Mouse (Mus musculus): ENCODE results near the gene St6galnac3.

DNA sequence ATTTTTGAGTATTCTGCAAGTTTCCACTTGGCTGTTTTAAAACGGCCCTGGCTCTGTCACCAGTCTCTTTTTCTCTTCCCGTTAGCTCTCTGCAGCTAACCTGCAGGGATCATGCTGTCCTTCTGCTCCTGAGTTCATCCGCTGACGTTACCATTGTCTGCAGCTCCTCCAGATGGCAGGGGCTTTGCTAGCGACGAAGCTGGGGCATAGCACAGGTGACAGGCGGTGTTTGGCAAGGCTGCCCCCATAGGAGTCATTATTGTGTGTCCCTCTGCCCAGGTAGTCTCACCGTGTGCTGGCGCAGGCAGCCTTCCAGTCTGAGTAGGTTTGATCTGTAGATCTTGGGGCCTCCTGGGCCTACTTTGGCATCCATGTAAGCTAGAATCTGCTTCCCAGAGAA, 432.6 kb downstream of the St6galnac3 start:
- TF ChIP-seq POLR2A (IDR thresholded peaks at IDR 0.05; ENCODE audit: borderline replicate concordance, extremely low read depth, low read depth, low read length) (no peak), CTCF (IDR thresholded peaks at IDR 0.05; ENCODE audit: insufficient read depth, low read length) (no peak)

Measured in lung, adult 2 months (tissue).